Mouse (Mus musculus): Measurements from ENCODE around the gene Galnt7. TPM values are rescaled to one million over a fixed set of nuclear protein-coding genes. Genes with fewer than 3 reads are reported as not detected.
A peak's percentile ranks its signal among the peaks of the same experiment; 100 is the strongest.

Gene Galnt7
- polyA plus RNA-seq, 1 experiment from 2014 or later: 17.3 TPM

DNA sequence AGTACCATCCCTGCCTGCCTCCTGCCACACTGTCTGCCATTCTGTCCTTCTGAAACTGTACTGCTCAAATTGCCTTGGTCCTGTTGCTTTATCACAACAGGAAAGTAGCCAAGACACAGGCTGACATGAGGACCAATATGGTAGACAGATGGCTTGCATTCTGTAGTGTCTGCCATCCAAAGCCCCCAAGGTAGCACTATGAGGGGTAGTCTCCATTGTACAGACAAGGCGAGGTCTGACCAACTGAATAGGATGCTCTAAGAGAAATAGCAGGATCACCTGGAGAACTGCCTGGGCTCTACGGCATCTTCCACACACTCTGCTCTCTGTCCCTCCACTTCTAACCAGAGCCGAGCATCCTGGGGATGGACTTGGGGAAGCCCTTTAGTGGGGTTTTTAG lies 29.8 kb downstream of the Galnt7 start:
- H3K27ac ChIP-seq (ENCODE audit: low read depth, low read length): no peak overlapping the region
- no peak overlapping the region for H3K9ac ChIP-seq (ENCODE audit: low read depth, low read length)
- H3K36me3 ChIP-seq (ENCODE audit: control insufficient read depth, insufficient read depth, low read length): no peaks in the 10 kb centered on the region
- DNase-seq (ENCODE audit: low spot score) (no peak), ATAC-seq (ENCODE audit: low FRiP score) (no peak)
- H3K4me1 ChIP-seq (replicated peaks; ENCODE audit: control insufficient read depth, insufficient read depth, low read length): no peaks in the 10 kb centered on the region
- no peaks in the 10 kb centered on the region for H3K9me3 ChIP-seq (ENCODE audit: control insufficient read depth, low read length)
- H3K27me3 ChIP-seq (ENCODE audit: control insufficient read depth, insufficient read depth, low read length): no peaks in the 10 kb centered on the region
- H3K4me3 ChIP-seq (ENCODE audit: low read depth, low read length): no peak overlapping the region
- H3K4me2 ChIP-seq (replicated peaks; ENCODE audit: low read depth, low read length): no peak overlapping the region
- WGBS: 87% methylated on average over 3 of the region's 3 CpGs

DNA sequence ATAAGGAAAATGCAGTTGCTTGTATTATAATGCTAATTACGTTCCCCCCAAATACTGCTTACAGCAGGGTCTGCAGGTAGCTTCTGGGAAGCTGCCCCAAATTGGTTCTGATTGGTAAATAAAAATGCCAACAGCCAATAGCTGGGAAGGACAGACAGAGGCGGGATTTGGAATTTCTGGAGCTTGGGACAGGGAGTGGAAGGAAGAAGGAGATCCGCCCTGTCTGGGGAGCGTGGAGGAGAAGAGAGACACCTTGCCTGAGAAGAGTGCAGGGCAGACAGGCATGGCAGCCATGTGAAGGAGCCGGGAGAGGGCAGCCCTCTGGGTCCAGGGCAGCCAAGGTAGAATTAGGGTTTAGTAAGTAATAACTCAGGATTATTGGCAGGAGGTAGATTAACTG lies 35.9 kb downstream of the Galnt7 start:
- no peak overlapping the region for H3K4me3 ChIP-seq (ENCODE audit: low read depth, low read length)
- ATAC-seq (ENCODE audit: low FRiP score) (no peak), DNase-seq (ENCODE audit: low spot score) (no peak)
- H3K4me2 ChIP-seq (replicated peaks; ENCODE audit: low read depth, low read length): no peak overlapping the region
- H3K4me1 ChIP-seq (replicated peaks; ENCODE audit: control insufficient read depth, insufficient read depth, low read length): no peaks in the 10 kb centered on the region
- no peaks in the 10 kb centered on the region for H3K36me3 ChIP-seq (ENCODE audit: control insufficient read depth, insufficient read depth, low read length)
- no peaks in the 10 kb centered on the region for H3K9me3 ChIP-seq (ENCODE audit: control insufficient read depth, low read length)
- WGBS: 65% methylated on average over 5 of the region's 5 CpGs
- H3K27me3 ChIP-seq (ENCODE audit: control insufficient read depth, insufficient read depth, low read length): no peaks in the 10 kb centered on the region
- no peak overlapping the region for H3K9ac ChIP-seq (ENCODE audit: low read depth, low read length)
- H3K27ac ChIP-seq (ENCODE audit: low read depth, low read length): no peak overlapping the region

DNA sequence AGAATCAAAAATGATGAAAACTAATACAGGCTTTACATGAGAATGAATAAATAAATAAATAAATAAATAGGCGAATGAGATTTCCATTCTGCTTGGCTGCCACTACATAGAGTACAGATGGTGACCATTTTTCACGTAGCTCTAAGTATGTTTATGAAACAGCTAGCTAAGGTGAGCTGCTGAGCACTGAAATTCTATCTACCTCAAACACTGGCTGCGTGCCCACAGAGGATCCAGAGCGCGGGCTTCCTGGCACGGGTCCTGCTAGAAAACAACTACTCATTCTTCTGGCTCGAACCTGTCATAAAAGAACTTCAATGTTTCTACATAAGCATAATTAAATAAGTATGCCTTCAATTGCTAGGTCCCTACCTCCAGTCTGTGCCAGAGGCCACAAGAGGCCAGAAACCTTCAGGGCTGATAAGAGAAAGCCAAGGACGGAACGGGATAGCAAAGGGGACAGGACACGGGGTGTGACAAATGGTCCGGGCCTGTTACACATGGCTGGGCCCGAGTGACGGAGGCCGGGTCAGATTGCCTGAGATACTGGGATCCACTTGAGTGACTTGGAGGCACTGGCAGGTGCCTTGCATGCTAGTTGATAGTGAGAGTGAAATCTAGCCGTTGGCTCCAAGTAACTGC lies 37.7 kb downstream of the Galnt7 start:
- H3K27ac ChIP-seq (ENCODE audit: low read depth, low read length): no peak overlapping the region
- H3K4me2 ChIP-seq (replicated peaks; ENCODE audit: low read depth, low read length): no peak overlapping the region
- H3K36me3 ChIP-seq (ENCODE audit: control insufficient read depth, insufficient read depth, low read length): no peaks in the 10 kb centered on the region
- H3K4me3 ChIP-seq (ENCODE audit: low read depth, low read length): no peak overlapping the region
- 76% methylated on average over 15 of the region's 15 CpGs for WGBS
- no peak overlapping the region for H3K9ac ChIP-seq (ENCODE audit: low read depth, low read length)
- DNase-seq (ENCODE audit: low spot score) (no peak), ATAC-seq (ENCODE audit: low FRiP score) (no peak)
- H3K9me3 ChIP-seq (ENCODE audit: control insufficient read depth, low read length): no peaks in the 10 kb centered on the region
- H3K27me3 ChIP-seq (ENCODE audit: control insufficient read depth, insufficient read depth, low read length): no peaks in the 10 kb centered on the region
- no peaks in the 10 kb centered on the region for H3K4me1 ChIP-seq (replicated peaks; ENCODE audit: control insufficient read depth, insufficient read depth, low read length)

DNA sequence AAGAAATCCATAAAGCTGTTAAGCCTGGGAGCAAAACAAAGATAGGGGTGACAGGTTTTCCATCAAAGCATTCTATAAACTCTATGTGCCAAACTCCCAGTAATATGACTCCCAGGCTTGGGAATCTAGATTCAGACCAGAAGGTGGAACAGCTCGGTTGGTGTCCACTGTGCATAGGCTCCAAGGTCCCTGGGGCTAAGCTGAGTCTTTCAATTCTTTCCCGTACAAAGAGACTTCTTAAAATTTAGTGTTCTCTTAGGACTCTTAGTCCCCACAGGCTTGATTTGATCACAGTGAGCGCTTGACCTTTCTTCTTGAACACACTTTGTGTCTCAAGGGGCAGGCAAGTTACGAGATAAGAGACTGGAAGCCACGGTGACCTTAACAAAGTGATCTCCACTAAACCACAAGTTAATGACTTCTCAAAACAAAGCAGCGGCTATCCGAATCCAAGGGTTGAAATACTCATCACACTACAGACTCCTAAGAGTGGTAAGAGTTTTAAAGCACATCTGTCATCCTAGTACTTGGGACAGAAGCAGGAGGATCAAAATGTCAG lies 41.3 kb downstream of the Galnt7 start:
- no peak for DNase-seq (ENCODE audit: low spot score)
- H3K27ac ChIP-seq (ENCODE audit: low read depth, low read length): no peak overlapping the region
- WGBS: 51% methylated on average over 7 of the region's 7 CpGs
- no peak overlapping the region for H3K4me2 ChIP-seq (replicated peaks; ENCODE audit: low read depth, low read length)
- H3K36me3 ChIP-seq (ENCODE audit: control insufficient read depth, insufficient read depth, low read length): no peaks in the 10 kb centered on the region
- H3K9me3 ChIP-seq (ENCODE audit: control insufficient read depth, low read length): no peaks in the 10 kb centered on the region
- H3K4me1 ChIP-seq (replicated peaks; ENCODE audit: control insufficient read depth, insufficient read depth, low read length): no peaks in the 10 kb centered on the region
- H3K4me3 ChIP-seq (ENCODE audit: low read depth, low read length): no peak overlapping the region
- H3K9ac ChIP-seq (ENCODE audit: low read depth, low read length): no peak overlapping the region
- H3K27me3 ChIP-seq (ENCODE audit: control insufficient read depth, insufficient read depth, low read length): no peaks in the 10 kb centered on the region
- ATAC-seq (ENCODE audit: low FRiP score): no peak

DNA sequence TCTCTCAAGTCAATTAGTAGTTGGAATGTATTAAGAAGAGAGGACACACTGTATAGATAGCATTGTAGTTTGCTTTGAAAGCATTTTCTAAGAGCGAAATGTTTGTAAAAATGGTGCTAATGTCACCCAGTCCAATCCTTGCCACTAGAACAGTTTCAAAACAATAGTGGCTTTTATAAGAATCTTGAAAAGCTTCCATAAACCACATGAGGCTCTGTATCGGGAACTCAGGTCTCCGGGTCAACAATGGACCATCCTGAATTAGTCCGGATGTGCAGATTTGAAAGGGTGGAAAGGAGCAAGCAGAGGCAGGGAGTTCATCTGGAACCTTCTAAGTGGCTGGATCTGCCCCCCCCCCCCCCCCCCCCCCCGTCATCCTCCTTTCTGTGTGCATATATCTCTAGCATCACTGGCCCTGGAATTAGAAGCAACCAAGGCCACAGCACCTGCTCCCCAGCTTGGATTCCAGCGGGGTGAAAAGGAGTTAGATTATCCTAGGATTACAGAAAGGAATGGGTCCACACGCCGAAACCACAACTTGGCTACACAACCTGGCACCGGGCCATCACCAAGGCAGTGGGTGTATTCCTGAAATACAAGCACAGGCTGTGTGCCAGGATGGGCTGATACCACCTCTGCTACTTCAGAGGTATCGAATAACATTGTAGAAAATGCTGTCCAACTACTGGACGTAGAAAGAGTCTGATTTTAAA lies 42.0 kb downstream of the Galnt7 start:
- no peak overlapping the region for H3K27ac ChIP-seq (ENCODE audit: low read depth, low read length)
- no peaks in the 10 kb centered on the region for H3K36me3 ChIP-seq (ENCODE audit: control insufficient read depth, insufficient read depth, low read length)
- no peaks in the 10 kb centered on the region for H3K4me1 ChIP-seq (replicated peaks; ENCODE audit: control insufficient read depth, insufficient read depth, low read length)
- WGBS: 84% methylated on average over 11 of the region's 11 CpGs
- H3K4me2 ChIP-seq (replicated peaks; ENCODE audit: low read depth, low read length): no peak overlapping the region
- ATAC-seq (ENCODE audit: low FRiP score): no peak
- no peak overlapping the region for H3K4me3 ChIP-seq (ENCODE audit: low read depth, low read length)
- no peak overlapping the region for H3K9ac ChIP-seq (ENCODE audit: low read depth, low read length)
- no peaks in the 10 kb centered on the region for H3K27me3 ChIP-seq (ENCODE audit: control insufficient read depth, insufficient read depth, low read length)
- DNase-seq (ENCODE audit: low spot score): no peak
- no peaks in the 10 kb centered on the region for H3K9me3 ChIP-seq (ENCODE audit: control insufficient read depth, low read length)

DNA sequence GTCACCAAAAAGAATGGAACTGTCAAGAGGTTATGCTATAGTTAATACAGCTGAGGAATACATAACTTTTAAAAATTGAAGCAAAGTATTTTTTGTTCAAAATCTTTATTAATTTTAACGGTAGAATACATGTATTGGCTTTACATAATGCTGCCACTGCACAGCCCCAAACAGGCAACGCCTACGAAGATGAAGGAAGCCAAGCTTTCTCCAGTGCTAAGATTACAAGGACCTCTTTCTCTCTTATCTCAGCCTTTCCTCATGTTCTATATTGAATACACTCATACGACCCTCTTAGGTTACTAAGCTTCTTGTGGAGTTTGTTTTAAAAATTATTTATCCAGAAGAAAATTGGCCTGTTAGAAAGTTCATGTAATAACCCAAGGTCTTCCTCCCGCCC lies 50.3 kb downstream of the Galnt7 start:
- no peak for DNase-seq (ENCODE audit: low spot score)

DNA sequence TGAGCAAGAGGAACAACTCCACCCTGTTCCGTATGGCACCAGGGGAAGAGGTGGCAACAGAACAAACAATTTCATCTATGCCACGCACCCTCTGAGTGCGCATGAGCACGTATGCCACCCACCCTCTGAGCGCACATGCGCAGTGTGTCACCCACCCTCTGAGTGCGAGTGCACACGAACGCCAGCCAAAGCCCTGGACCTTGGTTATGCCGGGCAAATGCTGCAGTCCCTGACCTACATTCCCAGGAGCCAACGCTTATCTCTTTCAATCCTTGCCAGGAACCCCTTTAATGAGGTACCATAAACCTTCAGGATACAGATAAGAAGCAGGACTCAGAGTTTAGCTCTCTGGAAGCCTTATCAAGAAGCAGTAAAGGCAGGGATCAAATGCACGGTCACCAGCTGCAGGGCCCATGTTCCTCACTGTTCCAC lies 50.8 kb downstream of the Galnt7 start:
- H3K4me1 ChIP-seq (replicated peaks; ENCODE audit: control insufficient read depth, insufficient read depth, low read length): no peaks in the 10 kb centered on the region
- H3K27ac ChIP-seq (ENCODE audit: low read depth, low read length): no peak overlapping the region
- H3K4me3 ChIP-seq (ENCODE audit: low read depth, low read length): no peak overlapping the region
- H3K4me2 ChIP-seq (replicated peaks; ENCODE audit: low read depth, low read length): no peak overlapping the region
- ATAC-seq (ENCODE audit: low FRiP score) (no peak), DNase-seq (ENCODE audit: low spot score) (no peak)
- no peak overlapping the region for H3K9ac ChIP-seq (ENCODE audit: low read depth, low read length)
- H3K27me3 ChIP-seq (ENCODE audit: control insufficient read depth, insufficient read depth, low read length): no peaks in the 10 kb centered on the region
- no peaks in the 10 kb centered on the region for H3K36me3 ChIP-seq (ENCODE audit: control insufficient read depth, insufficient read depth, low read length)
- 94% methylated on average over 12 of the region's 12 CpGs for WGBS
- H3K9me3 ChIP-seq (ENCODE audit: control insufficient read depth, low read length): no peaks in the 10 kb centered on the region

More for the DNA sequence above, 50.3 kb downstream of the Galnt7 start:
- 90% methylated on average over 5 of the region's 5 CpGs for WGBS
- H3K4me3 ChIP-seq (ENCODE audit: low read depth, low read length): no peak overlapping the region
- H3K9me3 ChIP-seq (ENCODE audit: control insufficient read depth, low read length): no peaks in the 10 kb centered on the region
- H3K9ac ChIP-seq (ENCODE audit: low read depth, low read length): no peak overlapping the region
- H3K4me1 ChIP-seq (replicated peaks; ENCODE audit: control insufficient read depth, insufficient read depth, low read length): no peaks in the 10 kb centered on the region
- H3K27ac ChIP-seq (ENCODE audit: low read depth, low read length): no peak overlapping the region
- ATAC-seq (ENCODE audit: low FRiP score): no peak
- H3K27me3 ChIP-seq (ENCODE audit: control insufficient read depth, insufficient read depth, low read length): no peaks in the 10 kb centered on the region
- H3K4me2 ChIP-seq (replicated peaks; ENCODE audit: low read depth, low read length): no peak overlapping the region
- no peaks in the 10 kb centered on the region for H3K36me3 ChIP-seq (ENCODE audit: control insufficient read depth, insufficient read depth, low read length)

DNA sequence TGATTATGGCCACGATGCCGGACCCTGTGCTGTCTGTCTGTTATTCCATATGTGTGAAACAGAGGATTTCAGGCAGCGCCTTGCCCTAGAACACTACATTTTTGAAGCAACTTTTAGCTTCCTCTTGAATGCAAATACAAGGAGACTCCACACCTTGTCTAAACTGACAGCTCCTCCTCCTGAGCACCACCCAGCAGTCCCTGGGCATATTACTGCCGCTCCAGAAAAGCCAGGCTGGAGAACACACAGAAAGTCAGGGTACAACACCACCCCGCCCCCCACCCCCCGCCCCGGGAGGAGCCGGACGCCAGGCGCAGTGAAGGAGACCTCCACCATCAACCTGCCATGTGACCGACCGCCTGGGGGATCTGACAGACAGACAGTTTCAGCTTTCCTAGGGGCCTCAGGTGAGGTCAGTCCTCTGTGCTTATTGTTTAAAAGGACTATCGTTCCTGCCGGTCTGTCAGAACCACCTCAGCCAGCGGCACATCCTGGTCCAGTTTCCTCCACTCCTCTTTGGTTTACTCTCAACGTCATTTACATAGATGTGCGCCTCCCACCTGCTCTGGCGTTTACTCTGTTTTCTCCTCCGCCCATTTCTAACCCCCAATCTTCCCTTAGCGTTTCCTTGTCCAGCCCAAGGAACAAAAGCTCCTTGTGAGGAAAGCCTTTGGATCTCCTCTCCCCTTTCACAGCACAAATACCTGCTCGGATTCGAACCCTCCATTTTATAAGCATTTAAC lies 52.8 kb downstream of the Galnt7 start:
- Histone ChIP-seq H3K9me3 (ENCODE audit: control insufficient read depth, low read length) (no peaks in the 10 kb centered on the region), H3K4me1 (replicated peaks; ENCODE audit: control insufficient read depth, insufficient read depth, low read length) (no peaks in the 10 kb centered on the region), H3K9ac (ENCODE audit: low read depth, low read length) (no peak overlapping the region), H3K27ac (ENCODE audit: low read depth, low read length) (no peak overlapping the region), H3K36me3 (ENCODE audit: control insufficient read depth, insufficient read depth, low read length) (no peaks in the 10 kb centered on the region), H3K4me2 (replicated peaks; ENCODE audit: low read depth, low read length) (peak overlapping the region; percentile 15), H3K27me3 (ENCODE audit: control insufficient read depth, insufficient read depth, low read length) (no peaks in the 10 kb centered on the region), H3K4me3 (ENCODE audit: low read depth, low read length) (no peak overlapping the region)
- WGBS: 22% methylated on average over 22 of the region's 22 CpGs
- ATAC-seq (ENCODE audit: low FRiP score): peak; percentile 40; the same call in 1 of the 2 replicates
- DNase-seq (ENCODE audit: low spot score): peak; percentile 18
